In genomic region chr6:39478509-39479150, GRCm38 (mm10) we compare ENCODE assay signal across 9 mouse cellular contexts. TPM values are rescaled to one million over a fixed set of nuclear protein-coding genes. Genes with fewer than 3 reads are reported as not detected.
DNase-seq lines count a peak whose midpoint lies in the region; ATAC-seq lines count a peak whose summit lies in the region.
"Had no signal": no experiment of that assay in that cellular context is flagged by ENCODE, and none has a peak within 500 bp of the region (broad histone marks: within the 10 kb centered on the region; RNA-seq: fewer than 3 reads in every experiment).

No protein-coding gene starts in this region.

- no peak overlapping the region for H3K4me2 ChIP-seq in midbrain, embryonic 11.5 days
- no peak overlapping the region for H3K4me2 ChIP-seq in embryonic facial prominence, embryonic 12.5 days (replicated peaks)
- no peak overlapping the region for H3K4me2 ChIP-seq in midbrain, embryonic 13.5 days (replicated peaks)
- no peak overlapping the region for H3K4me2 ChIP-seq in intestine, embryonic 16.5 days (ENCODE audit: low read depth, low read length)
- H3K4me2 ChIP-seq: heart, embryonic 15.5 days had no signal

- no peaks in the 10 kb centered on the region for H3K27me3 ChIP-seq in midbrain, embryonic 11.5 days (ENCODE audit: control insufficient read depth, insufficient read depth, low read length)
- no peaks in the 10 kb centered on the region for H3K27me3 ChIP-seq in midbrain, embryonic 10.5 days (ENCODE audit: low read depth, poor library complexity, severe bottlenecking)
- H3K27me3 ChIP-seq in embryonic facial prominence, embryonic 12.5 days = no peaks in the 10 kb centered on the region
- H3K27me3 ChIP-seq in midbrain, embryonic 13.5 days = no peaks in the 10 kb centered on the region
- no peaks in the 10 kb centered on the region for H3K27me3 ChIP-seq in intestine, embryonic 16.5 days (replicated peaks; ENCODE audit: control insufficient read depth, insufficient read depth, low read length)
- H3K27me3 ChIP-seq: heart, embryonic 15.5 days had no signal

- peaks cover 34% of the 10 kb centered on the region for H3K36me3 ChIP-seq in midbrain, embryonic 11.5 days (ENCODE audit: control insufficient read depth, insufficient read depth, low read length)
- H3K36me3 ChIP-seq in midbrain, embryonic 10.5 days = peaks cover 97% of the 10 kb centered on the region
- peaks cover 70% of the 10 kb centered on the region for H3K36me3 ChIP-seq in embryonic facial prominence, embryonic 12.5 days
- H3K36me3 ChIP-seq in midbrain, embryonic 13.5 days = peaks cover 91% of the 10 kb centered on the region
- peaks cover 7% of the 10 kb centered on the region for H3K36me3 ChIP-seq in intestine, embryonic 16.5 days (ENCODE audit: control insufficient read depth, insufficient read depth, low read length)

- 69% methylated on average over 8 of the region's 8 CpGs for WGBS in midbrain, embryonic 11.5 days
- WGBS in midbrain, embryonic 10.5 days = 78% methylated on average over 8 of the region's 8 CpGs
- WGBS in embryonic facial prominence, embryonic 12.5 days = 46% methylated on average over 8 of the region's 8 CpGs
- WGBS in midbrain, embryonic 13.5 days = 51% methylated on average over 8 of the region's 8 CpGs
- WGBS in intestine, embryonic 16.5 days = 58% methylated on average over 8 of the region's 8 CpGs

- no peaks in the 10 kb centered on the region for H3K9me3 ChIP-seq in midbrain, embryonic 11.5 days (ENCODE audit: control insufficient read depth, low read length)
- H3K9me3 ChIP-seq in midbrain, embryonic 10.5 days (replicated peaks) = peaks cover 3% of the 10 kb centered on the region; the same call in 1 of the 2 replicates
- H3K9me3 ChIP-seq in embryonic facial prominence, embryonic 12.5 days = 0 out of 2 replicates have a peak, but pooled peaks cover 1% of the 10 kb centered on the region
- H3K9me3 ChIP-seq in midbrain, embryonic 13.5 days = no peaks in the 10 kb centered on the region
- no peaks in the 10 kb centered on the region for H3K9me3 ChIP-seq in intestine, embryonic 16.5 days (ENCODE audit: control insufficient read depth, low read length)
- H3K9me3 ChIP-seq: heart, embryonic 15.5 days had no signal

- no peak overlapping the region for H3K4me3 ChIP-seq in midbrain, embryonic 11.5 days (ENCODE audit: low read depth, low read length)
- H3K4me3 ChIP-seq in midbrain, embryonic 10.5 days = no peak overlapping the region
- H3K4me3 ChIP-seq in embryonic facial prominence, embryonic 12.5 days = no peak overlapping the region
- no peak overlapping the region for H3K4me3 ChIP-seq in midbrain, embryonic 13.5 days (replicated peaks)
- no peak overlapping the region for H3K4me3 ChIP-seq in intestine, embryonic 16.5 days (ENCODE audit: low read length)
- H3K4me3 ChIP-seq: heart, embryonic 15.5 days had no signal

- no peak overlapping the region for H3K9ac ChIP-seq in midbrain, embryonic 11.5 days (ENCODE audit: low read length)
- no peak overlapping the region for H3K9ac ChIP-seq in embryonic facial prominence, embryonic 12.5 days
- H3K9ac ChIP-seq in midbrain, embryonic 13.5 days (replicated peaks) = no peak overlapping the region
- H3K9ac ChIP-seq in intestine, embryonic 16.5 days (ENCODE audit: low read depth, low read length) = no peak overlapping the region
- H3K9ac ChIP-seq: heart, embryonic 15.5 days had no signal

- DNase-seq in midbrain, embryonic 11.5 days (ENCODE audit: low spot score, missing footprints) = peak; percentile 83
- DNase-seq in midbrain, embryonic 10.5 days (ENCODE audit: low spot score) = no peak
- peak; percentile 80 for DNase-seq in heart, postnatal 4 days
- no peak for DNase-seq in embryo, embryonic 10 days (ENCODE audit: low spot score)

- ATAC-seq in midbrain, embryonic 11.5 days (ENCODE audit: low FRiP score) = no peak
- no peak; the same call in 1 of the 2 replicates for ATAC-seq in embryonic facial prominence, embryonic 12.5 days (ENCODE audit: insufficient number of reproducible peaks, insufficient read depth, low FRiP score, low TSS enrichment)
- peak; percentile 77 for ATAC-seq in midbrain, embryonic 13.5 days
- no peak for ATAC-seq in intestine, embryonic 16.5 days
- no peak for ATAC-seq in inflammation-experienced regulatory T-cells, adult 6 months

- H3K27ac ChIP-seq in midbrain, embryonic 11.5 days (ENCODE audit: low read depth, low read length) = peak overlapping the region; percentile 20; the same call in 1 of the 2 replicates
- no peak overlapping the region for H3K27ac ChIP-seq in midbrain, embryonic 10.5 days (replicated peaks)
- H3K27ac ChIP-seq in embryonic facial prominence, embryonic 12.5 days = peak overlapping the region; percentile 60; the same call in 1 of the 2 replicates
- peak overlapping the region; percentile 65 for H3K27ac ChIP-seq in midbrain, embryonic 13.5 days
- no peak overlapping the region for H3K27ac ChIP-seq in intestine, embryonic 16.5 days (ENCODE audit: low read length)

- H3K4me1 ChIP-seq in midbrain, embryonic 11.5 days (ENCODE audit: control insufficient read depth, insufficient read depth, low read length) = no peaks in the 10 kb centered on the region
- H3K4me1 ChIP-seq in midbrain, embryonic 10.5 days = peaks cover 3% of the 10 kb centered on the region
- H3K4me1 ChIP-seq in embryonic facial prominence, embryonic 12.5 days = peaks cover 18% of the 10 kb centered on the region
- H3K4me1 ChIP-seq in midbrain, embryonic 13.5 days (replicated peaks) = peaks cover 14% of the 10 kb centered on the region; the same call in 1 of the 2 replicates
- H3K4me1 ChIP-seq in intestine, embryonic 16.5 days (ENCODE audit: control insufficient read depth, insufficient read depth, low read length) = peaks cover 9% of the 10 kb centered on the region; the same call in 1 of the 2 replicates

RNA-seq across cellular contexts. Expression of gene Mkrn1, which starts 58.4 kb away (rescaled TPM):
- polyA plus RNA-seq in midbrain, embryonic 11.5 days (2014; fragmentation: Nextera tagmentation; extraction: Ambion mirVana) = 128 and 131 TPM in 2 replicates
- 88.2 and 104 TPM in 2 replicates for polyA plus RNA-seq in midbrain, embryonic 10.5 days (2016; fragmentation: Nextera tagmentation; extraction: Ambion mirVana)
- 56.4 and 59.0 TPM in 2 replicates for polyA plus RNA-seq in embryonic facial prominence, embryonic 12.5 days (2016; fragmentation: Nextera tagmentation; extraction: Ambion mirVana)
- total RNA-seq in heart, postnatal 4 days (2021) = 10 to 100 TPM; 47.3 to 84.9 TPM
- 242 and 259 TPM in 2 replicates for polyA plus RNA-seq in midbrain, embryonic 13.5 days (2015; fragmentation: Nextera tagmentation; extraction: Ambion mirVana)
- 63.2 and 63.5 TPM in 2 replicates for polyA plus RNA-seq in intestine, embryonic 16.5 days (2015; fragmentation: Nextera tagmentation; extraction: Ambion mirVana)
- 10 to 100 TPM; 57.0 to 70.0 (median 62.5) TPM for polyA plus RNA-seq in inflammation-experienced regulatory T-cells, adult 6 months (2017; shearing (Covaris generic))

Comparison
In these comparisons a context has a peak if more than half of its experiments do, and no peak if none do; other contexts are left out.
1. DNase-seq: peak in midbrain, embryonic 11.5 days (single experiment) and heart, postnatal 4 days (single experiment); none in midbrain, embryonic 10.5 days (single experiment) and embryo, embryonic 10 days (single experiment).
2. H3K27ac ChIP-seq: peak in midbrain, embryonic 11.5 days (single experiment), embryonic facial prominence, embryonic 12.5 days (single experiment) and midbrain, embryonic 13.5 days (single experiment); none in midbrain, embryonic 10.5 days (single experiment) and intestine, embryonic 16.5 days (single experiment).